Mouse (Mus musculus) heart, postnatal 14 days (tissue): ENCODE results near the gene Tatdn3. TPM values are rescaled to one million over a fixed set of nuclear protein-coding genes. Genes with fewer than 3 reads are reported as not detected.

Experiments
- DNase-seq, 2 experiments: peaks; one replicate each; pipeline ENCODE4 v3.0.0; 2021 to 2022
- intact Hi-C: fragments of 180-260 bp; cut with DNase I; formaldehyde crosslinking; loops from one replicate; pipeline ENCODE4 v1.15.1; 2025
- total RNA-seq, 2 experiments: library from RNA; stranded (reverse); gene quantifications; 2 replicates each; pipeline ENCODE4 v1.2.3; 2021

The Tatdn3 gene
- total RNA-seq, 2 experiments from 2014 or later: 14.4 to 20.7 TPM

DNA sequence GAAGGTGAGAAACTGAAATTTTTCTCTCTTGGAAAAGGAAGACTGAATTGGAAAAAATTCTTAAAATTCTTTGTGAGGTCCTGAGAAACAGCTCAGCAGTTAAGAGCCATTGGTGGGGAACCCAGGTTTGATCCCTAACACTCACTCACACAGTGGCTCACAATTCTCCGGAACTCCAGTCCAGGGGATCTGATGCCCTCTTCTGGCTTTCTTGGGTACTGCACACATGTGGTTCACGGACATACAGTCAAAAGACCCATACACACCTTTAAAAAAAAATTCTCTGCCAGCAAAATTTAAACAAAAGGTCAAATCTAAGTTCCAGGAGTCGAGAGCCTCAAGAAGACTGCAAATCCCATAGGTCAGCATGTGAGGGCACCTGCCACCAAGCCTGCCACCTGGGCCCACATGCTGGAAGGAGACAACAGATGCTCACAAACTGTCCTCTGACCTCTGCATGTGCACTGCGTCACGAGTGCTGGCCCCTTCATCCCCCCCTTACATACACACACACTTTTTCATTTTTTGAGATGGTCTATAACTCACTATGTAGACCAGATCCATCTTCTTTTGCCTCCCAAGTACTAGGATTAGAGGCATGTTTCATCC is 22.3 kb upstream of the Tatdn3 start:
- intact Hi-C loops: loop anchor here (5.0 kb wide), 1 partner anchor 42 kb away; no protein-coding TSS in a partner anchor
- peak; percentile 54 to 77 for DNase-seq

DNA sequence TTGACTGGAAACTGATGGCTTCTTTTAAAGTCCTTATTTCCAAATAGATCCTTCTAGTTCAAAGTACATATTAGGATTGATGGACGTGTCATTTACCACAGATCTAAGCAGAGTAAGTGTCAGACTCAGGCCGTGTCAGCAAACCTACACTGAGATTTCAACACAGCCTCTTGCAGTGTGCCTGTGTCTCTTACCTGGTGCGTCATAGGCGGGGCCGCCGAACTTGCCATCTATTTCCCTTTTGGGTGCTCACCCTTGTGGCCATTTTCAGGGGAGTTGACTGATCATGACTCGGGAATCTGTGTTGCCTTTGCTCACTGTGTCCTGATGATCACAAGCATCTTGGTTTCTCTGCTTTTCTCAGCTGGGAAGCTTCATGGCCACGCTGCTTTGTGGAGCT is 20.5 kb upstream of the Tatdn3 start:
- intact Hi-C loops: no loop called here
- DNase-seq: no peak

DNA sequence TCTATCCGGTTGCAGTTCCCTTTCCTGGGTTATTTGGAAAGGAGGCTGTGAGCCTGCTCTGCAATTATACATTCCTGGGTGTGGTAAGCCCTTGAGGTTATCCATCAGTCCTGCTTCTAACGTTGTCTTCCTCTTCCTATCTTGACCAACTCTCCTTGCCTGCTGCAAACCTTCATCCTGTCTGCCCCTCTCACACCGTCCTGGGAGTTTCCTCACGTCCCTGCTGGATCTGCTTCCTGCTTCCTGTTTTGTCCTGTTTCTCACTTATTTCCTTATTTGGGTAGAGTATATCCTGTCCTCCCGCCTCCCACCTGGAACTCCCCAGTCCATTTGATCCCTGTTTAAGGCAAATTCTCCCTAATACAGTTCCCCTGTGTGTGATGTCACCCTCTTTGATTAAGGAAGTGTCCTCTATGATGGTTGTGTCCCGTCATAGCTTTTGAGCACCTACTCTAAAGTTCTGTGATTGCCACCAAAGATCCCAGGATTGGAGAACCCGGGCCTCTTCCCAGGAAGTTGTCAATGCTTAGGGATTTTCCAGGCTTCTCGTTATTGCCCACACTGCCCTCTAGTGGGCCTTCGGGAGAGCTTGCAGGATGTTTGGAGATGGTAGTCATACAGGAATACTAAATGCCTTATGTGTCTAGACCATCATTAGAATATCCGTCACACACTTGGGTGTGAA is 12.6 kb upstream of the Tatdn3 start:
- intact Hi-C loops: loop anchor here (1.0 to 5.0 kb wide), 2 partner anchors 73 to 131 kb away; no protein-coding TSS in a partner anchor
- DNase-seq: peak; percentile 64 to 72

DNA sequence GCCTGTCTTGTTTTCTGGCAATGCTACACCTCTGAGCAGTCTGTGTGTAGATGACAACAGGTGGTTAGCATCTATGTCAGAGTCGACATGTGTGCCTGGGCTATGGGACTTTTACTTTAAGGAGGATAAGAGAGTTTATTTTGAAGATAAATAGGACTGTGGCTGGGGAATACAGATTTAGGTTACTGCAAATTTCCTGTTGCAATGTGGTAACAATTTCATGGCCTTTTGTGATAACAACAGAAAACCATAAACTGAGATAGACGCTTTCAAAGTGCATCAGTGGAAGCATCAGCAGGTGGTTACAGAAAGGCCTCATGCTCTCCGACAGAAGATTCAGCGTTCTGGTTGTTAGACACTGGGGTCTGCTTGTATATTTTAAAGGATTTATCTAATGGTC is 10.8 kb upstream of the Tatdn3 start:
- DNase-seq: no peak
- intact Hi-C loops: loop anchor here (5.0 kb wide), 1 partner anchor 54 kb away; no protein-coding TSS in a partner anchor

DNA sequence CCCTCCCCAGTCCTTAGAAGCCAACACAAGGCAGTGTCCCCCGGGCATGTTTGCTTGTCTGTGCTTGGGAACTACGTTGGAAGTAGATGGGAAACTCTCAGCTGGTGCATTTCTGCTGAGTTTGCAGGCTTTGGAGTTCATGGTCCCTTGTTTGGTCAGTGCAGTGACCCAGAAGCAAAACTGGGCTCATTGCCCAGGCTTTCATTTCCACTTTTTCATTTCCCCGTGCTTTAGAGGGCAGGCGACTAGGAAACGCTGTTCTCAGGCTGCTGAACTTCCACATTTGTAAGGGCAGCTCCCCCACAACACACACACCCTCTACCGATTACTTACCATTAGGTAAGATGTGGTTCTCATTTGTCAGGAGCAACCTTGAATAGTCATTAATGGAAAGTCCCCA is 10.3 kb upstream of the Tatdn3 start:
- peak; percentile 46 to 61 for DNase-seq
- intact Hi-C loops: loop anchor here (5.0 kb wide), 1 partner anchor 54 kb away; no protein-coding TSS in a partner anchor

DNA sequence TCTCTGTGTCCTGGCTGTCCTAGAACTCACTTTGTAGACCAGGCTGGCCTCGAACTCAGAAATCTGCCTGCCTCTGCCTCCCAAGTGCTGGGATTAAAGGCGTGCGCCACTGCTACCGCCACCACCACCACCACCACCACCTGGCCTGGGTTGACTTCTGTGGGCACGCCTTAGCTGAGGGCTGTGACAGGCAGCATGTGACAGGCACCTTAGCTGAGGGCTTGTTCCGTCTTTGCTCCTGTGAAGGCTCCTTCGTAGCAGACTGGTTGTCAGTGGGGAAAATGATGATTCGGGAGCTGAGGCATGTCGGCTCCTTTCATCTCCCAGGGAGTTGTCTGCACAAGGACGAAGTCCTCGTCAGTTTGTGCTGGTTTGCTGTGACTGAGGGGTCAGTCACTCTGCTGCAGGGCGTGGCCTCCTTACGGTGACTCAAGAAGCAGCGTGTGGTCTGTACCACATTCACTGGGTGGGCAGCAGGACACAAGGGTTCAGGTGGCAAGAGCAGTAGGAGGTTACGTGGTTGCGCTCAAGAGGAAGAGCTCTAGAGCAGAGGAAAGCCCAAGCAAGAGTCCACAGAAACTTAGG is 9.7 kb upstream of the Tatdn3 start:
- intact Hi-C loops: loop anchor here (5.0 kb wide), 1 partner anchor 55 kb away; no protein-coding TSS in a partner anchor
- no peak for DNase-seq

DNA sequence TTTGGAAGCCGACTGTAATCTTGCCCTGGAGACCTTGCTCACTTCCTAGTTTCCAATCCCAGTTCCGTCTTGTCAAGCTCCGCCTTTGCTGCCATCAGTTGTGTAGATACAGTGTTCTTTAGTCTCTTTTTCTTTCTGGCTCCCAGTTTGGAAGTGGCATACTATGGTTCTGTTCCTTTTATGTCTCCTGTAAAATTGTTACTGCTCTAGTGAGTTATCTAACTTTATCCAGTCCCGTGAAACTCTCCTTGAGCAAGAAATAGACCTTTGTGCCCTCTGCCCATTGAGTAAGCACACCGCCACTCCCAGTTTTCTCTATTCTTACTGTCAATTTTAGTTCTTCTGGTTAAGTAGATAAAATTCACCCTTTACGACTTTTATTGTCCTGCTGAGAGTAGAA is 8.9 kb upstream of the Tatdn3 start:
- intact Hi-C loops: loop anchor here (5.0 kb wide), 1 partner anchor 56 kb away; no protein-coding TSS in a partner anchor
- no peak for DNase-seq

DNA sequence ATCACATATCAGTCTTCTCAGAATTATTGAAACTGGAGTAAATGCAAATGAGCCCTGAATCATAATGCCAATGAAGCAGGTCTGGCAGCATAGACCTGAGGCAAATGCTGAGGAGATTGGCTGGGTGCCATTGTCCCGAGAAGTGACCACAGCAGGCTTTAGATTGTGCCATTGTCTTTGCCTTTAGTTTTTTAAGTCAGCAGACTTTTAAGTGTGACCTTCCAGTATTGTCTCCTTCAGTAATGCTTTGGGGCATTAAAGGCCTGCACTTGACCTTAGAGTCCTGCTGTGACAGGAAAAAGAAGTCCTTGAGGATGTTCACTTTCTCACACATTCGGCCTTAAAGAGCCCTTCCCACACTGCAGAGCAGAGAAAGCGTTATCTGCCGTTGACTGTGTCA is 7.5 kb upstream of the Tatdn3 start:
- intact Hi-C loops: loop anchor here (5.0 kb wide), 1 partner anchor 57 kb away; no protein-coding TSS in a partner anchor
- no peak for DNase-seq

DNA sequence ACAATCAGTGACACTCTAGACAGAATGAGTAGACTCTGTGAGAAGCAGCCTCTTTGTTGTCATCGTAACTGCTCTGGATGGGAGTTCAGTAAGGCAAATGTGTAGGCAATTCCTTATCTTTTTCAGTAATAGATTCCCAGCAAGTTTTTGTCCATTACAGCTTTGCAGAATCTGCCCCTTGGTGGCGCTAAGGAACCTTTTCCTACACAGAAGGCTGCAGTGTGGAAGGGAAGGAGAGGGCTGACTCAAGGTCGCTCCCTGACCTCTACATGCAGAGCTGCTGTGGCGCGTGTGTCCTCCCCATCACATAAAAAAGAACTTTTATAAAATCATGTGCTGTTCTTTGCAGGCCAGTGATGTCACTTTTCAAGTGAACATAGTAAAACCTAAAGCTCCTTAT is 5.6 kb upstream of the Tatdn3 start:
- intact Hi-C loops: no loop called here

DNA sequence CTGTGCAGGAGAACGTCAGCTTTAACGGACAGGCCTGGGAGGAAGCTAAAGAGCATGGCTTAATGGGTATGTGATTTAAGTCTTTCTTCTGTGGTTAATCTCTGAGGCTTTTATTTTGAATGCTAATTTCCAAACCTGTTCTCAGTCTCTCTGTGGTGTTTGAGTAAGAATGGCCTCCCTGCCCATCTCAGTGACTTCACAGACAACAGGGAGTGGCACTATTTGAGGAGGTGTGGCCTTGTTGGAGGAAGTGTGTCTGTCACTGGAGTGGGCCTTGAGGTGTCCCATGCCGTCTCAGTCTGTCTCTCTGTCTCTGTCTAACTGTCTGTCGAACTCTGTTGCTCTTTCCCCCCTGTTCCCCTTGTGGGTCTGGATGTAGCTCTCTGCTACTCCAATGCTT is 2.5 kb upstream of the Tatdn3 start:
- no peak for DNase-seq
- intact Hi-C loops: no loop called here

More for the DNA sequence above, 5.6 kb upstream of the Tatdn3 start:
- peak in 1 of 2 experiments; percentile 20 for DNase-seq

DNA sequence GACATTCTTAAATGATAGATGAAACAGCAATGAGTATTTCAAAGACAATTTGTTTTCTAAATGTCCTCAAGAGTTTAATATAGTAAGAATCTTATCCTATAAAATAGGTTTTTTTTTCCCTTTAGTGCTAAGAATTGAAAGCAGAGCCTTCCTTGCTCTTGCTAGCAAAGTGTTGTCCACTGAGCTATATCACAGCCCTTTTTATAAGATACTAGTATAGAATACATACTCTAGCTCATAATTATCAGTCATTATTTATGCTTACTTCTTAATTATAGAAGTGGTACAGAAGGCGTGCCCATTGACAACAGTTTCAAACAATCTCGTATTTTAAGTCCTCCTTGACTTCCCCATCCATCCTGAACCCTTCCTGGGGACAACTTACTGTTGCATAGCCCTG is 1.8 kb upstream of the Tatdn3 start:
- intact Hi-C loops: no loop called here
- no peak for DNase-seq

DNA sequence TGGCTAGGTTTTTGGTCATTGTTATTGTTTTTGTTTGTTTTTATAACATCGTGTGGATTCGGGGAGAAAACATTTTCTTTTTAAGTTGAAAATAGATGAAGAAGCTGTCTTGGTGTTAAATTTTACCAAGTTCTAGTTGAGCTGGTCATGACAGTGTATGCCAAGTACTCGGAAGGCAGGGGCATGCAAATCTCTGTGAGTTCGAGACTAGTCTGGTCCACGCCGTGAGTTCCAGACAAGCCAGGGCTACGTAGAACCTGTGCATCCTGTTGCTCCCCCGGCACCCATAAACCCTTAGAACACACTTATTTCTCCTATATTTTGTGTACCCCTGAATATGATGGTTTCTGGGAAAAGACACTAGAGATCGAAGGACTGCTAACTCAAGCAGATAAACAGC is 968 bp upstream of the Tatdn3 start:
- no peak for DNase-seq

DNA sequence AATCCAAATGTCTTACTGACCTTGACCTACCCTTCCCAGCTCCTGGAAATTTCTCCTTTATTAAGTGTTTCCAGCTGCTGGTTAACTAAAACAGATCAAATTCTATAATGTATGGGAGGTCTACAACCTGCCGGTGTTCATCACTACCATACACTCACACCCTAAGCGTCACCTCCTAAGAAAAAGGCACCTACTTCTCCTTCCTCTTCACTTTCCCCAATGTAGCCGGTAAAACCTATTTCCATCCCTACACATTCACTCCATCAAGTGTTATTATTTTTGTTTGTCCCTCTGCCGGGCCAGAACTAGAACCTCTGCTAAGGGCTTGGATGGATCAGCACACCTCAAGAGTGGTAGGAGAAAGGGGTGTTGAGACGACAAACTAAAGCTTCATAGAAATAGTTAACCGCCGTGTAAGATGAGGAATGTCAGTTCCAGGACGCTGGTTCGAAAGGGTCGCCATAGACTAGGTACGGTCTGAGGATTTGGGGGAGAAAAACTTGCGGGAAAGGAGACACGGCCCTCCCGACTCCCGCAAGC is 421 bp downstream of the Tatdn3 start:
- intact Hi-C loops: no loop called here
- no peak for DNase-seq

More for the DNA sequence above, 968 bp upstream of the Tatdn3 start:
- intact Hi-C loops: no loop called here

DNA sequence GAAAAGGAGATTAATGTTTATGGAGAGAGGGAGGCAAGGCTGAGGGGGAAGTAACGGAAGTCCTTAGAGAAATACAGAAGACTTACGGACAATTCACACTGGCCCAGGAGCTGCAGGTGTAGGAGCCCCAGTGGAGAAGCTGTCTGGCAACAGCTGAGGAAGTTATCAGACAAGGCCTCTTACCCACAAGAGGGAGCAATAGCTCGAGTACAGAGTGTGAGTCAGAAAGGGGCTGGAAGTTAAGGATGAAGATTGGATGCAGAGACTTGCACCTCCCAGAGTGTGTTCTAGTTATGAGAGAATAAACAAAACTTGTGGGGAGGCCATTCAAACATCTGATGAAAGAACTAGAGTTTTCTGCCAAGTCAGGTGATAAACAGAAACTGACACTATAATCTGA is 5.3 kb downstream of the Tatdn3 start:
- intact Hi-C loops: no loop called here
- no peak for DNase-seq

DNA sequence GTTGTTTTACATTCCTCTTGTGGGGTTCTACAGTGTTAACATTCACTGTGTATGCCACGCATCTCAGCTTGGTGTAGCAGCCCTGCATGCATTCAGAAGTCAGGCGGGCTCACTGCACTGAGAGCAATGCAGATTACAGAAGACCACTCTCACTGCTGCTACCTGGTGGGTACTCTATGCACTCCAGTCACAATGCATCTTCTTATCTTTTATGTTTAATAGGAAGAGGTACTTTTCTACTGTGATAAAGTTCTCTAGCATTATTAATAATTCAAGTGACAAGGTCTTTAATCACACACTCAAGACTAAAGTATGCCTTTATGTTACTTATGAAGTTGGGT is 7.2 kb downstream of the Tatdn3 start:
- DNase-seq: no peak
- intact Hi-C loops: no loop called here

DNA sequence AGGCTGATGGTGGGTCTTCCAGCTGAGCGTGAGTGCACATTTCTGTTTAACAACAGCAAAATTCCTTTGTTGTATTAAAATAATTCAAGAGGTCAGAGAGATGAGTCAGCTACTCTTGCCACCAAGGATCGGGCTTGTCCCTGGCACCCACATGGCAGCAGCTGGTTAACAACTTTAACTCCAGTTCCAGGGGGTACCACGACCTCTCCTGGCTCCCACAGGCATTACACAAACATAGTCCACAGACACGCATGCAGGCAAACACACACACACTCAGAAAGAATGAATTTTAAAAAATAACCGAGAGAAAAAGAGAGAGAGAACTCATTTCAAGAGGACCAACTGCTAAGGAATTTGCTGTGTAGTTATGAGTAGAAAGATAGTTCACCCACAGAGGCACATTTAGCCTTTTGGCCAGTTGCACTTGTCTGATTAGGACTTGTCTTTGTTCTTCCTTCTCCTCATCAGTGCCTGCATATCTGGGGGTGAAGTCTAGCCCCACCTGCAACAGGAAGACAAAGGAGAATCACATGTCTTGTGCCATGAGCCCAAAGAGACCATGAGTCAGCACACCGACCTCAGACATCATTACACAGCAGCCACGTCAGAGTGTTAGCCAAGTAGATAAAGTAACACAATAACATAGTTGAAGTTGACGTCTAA is 7.7 kb downstream of the Tatdn3 start:
- DNase-seq: no peak
- intact Hi-C loops: no loop called here

DNA sequence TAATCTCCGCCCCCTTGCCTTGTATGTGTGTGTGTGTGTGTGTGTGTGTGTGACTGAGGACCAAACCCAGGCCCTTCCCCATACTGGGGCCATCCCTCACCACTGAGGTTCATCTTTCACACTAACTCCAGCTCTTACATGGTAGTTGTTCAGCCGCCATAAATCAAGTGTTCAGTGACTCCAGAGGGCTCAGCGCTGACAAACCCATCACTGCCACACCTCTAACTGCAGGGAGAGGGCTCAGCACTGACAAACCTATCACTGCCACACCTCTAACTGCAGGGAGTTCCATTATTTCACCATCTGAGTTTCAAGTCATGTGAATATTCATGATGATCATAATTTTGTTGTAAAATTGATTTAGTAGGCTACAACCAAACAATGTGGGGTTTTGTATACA is 9.2 kb downstream of the Tatdn3 start:
- DNase-seq: no peak
- intact Hi-C loops: no loop called here

DNA sequence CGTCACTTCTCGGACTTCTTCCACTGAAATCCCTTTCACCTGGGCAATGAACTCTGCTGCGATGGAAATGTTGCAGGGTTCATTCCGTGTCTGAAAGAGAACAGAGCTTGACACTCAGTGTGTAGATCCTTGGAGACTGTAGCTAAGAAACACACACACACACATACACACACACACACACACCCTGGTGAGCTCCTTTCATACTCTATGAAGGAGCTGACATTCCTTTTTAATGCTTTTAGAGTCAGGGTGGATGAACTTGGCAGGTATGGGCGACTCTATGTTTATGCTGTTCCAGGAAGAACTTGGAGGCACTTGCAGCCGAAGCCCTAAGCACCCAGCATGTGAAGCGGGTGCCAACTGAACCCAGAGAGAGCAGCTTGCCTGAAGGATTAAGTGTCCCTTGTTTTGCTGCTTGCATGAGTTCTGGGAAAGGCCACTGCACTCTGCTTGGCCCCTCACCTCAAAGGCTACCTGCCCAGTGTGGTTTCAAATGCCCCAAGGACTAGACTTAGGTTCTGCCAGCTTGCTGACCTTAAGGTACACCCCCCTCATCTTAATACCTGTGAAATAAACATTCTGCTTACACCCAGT is 16.4 kb downstream of the Tatdn3 start:
- no peak for DNase-seq
- intact Hi-C loops: no loop called here

DNA sequence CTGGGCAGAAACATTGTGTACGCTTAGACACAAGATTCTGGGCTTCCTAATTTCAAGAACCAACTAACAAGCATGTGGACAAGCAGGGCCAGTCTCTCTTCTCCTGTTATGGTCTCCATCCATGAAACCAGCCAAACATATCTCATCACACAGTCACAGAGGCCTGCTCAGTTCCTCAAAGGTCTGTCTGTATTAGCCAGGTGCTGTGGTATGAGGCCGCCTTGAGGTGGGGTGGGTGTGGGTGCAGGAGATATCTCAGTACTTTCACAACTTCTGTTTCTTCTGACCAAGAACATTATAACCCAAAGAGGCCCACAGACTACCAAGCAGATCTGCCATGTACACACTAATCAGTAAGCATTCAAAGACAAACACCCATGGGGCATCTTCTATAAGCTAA is 17.5 kb downstream of the Tatdn3 start:
- intact Hi-C loops: no loop called here
- no peak for DNase-seq

DNA sequence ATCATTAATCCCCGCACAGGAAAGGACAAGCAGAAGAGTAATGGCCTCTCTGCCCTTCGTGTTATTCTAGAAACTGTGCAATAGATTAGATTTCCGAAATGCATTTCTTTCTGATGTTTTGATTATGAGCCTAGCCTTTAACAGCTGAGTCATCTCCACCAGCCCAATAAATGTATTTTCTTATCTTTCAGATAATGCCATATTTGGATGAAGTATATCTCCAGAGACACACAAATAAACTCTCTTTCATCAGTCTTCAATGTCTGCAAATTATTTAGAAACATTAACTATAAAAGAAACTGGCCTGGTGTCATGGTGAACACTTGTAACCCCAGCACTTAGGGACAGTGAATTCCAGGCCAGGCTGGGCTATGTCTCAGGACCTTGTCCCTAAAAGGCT is 20.0 kb downstream of the Tatdn3 start:
- intact Hi-C loops: no loop called here

DNA sequence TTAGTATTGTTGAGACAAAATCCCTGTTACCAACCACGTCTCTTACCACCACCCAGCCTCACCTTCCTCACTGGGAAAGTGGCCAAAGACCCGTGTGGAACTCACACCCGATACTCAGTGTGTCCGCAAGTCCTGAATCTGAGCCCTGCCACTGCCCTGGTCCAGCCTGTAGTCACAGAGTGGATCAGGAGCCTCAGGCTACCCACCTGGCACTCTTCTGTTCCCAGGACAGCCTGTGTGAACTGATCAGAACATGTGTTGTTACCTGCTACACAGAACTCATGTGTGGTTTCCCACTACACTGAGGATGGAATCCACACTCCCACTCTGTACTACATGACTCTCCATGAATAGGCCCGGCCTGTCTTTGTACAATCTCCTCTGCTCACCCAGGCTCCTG is 20.6 kb downstream of the Tatdn3 start:
- DNase-seq: no peak
- intact Hi-C loops: no loop called here

More for the DNA sequence above, 20.0 kb downstream of the Tatdn3 start:
- no peak for DNase-seq
